Mouse (Mus musculus) naive thymus-derived CD4-positive, alpha-beta T cell, adult 2 months (primary cell): ENCODE results near the gene Cdk12.
"Not testable (repeated sequence)": the region's sequence is repeated elsewhere in the genome, so short reads cannot be mapped to it uniquely, and the experiment has no call there.

Source experiments
- DNase-seq: peaks from one replicate; pipeline ENCODE4 v3.0.0-alpha.2; 2011; ENCODE audit warnings: low read depth

Cdk12 gene

DNA sequence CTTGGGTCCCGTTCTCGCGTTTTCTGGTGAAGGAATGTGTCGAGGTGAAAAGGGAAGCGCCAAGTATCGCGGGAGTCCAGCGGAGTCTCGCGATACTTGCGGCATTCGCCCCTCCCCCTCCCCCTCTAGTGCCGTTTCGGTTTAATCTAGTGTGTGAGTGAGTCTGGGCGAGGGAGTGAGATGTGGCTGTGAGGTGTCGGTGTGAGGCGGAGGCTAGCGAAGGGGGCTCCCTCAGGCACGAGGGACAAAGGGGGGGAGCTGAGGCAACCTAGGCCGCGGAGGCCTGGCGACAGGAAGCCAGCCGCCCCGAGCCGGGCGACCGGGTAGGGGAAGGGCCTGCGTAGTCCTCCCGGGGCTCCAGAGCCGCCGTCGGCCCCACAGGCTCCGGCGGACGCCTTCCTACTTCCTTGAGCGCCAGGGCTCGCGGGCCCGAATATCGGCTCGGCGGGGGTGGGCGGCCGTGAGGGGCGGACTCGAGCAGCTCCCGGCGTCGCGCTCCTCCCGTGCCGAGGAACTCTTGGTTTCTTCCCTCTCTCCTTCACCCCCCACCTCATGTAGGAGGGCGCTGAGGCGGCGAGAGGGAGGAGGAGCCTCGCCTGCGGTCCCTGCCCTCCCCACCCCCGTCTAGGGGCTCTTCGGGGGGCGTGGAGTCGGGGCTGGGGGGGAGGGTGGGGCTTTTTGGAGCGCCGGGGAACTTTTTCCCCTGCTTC, at the start of gene Cdk12:
Gene Cdk12 (plus strand): TSS at position 419 of the 710 bp plus-strand sequence.
- DNase-seq, result peak; percentile 100

DNA sequence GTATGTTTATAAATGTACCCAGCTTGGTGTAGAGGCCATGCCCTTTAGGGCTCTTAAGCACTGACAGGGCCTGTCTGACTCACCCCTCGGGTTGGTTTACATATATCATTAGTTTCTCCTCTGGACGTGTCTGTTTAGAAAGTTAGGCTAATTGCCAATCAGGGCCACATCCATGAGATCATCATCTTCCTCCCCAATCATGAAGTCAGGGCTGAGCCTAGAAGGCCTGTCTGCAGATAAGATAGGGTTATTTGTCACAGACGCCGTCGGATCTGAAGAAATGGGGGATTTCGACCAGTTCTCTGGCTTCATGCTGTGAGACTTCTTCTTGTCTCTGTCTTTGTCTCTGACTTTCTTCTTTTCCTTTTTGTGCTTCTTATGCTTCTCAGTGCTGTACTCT, 47.8 kb upstream of the Cdk12 start:
- no peak for DNase-seq

DNA sequence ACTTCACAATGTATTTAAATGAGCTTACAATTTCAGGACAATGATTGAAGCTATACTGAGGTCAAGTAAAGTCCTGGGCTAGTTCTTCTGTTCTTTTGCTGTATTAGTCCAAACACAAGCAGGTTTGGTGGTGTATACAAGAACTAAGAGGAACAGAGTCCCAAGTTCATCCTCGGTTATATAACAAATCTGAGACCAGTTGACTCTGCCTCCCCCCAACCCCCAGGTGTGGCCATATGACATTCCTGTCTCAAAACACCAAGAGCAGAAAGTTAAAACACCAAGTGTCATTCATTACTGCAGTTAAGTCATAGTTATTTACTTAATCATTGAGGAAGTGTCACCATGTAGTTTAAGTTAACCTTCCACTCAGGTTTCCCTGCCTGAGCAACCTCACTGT, 34.5 kb upstream of the Cdk12 start:
- DNase-seq, result no peak

DNA sequence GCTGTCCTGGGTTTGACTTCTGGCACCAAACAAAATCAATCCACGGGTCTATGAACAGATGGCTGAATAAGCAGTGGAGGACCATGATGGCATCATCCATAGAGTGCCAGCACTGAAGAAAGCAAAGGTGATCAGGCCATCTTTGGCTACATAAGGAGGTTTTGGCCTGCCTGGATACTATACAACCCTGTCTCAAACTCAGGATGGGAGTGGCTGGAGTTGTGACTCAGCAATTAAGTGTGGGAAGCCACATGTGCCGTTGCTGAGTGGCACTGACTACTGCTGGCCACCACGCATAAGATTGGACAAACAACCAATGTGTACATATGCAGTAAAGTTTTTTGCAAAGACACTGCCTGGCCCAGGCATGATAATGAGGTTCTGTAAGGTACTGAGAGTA, 20.7 kb upstream of the Cdk12 start:
- not testable (repeated sequence) for DNase-seq

DNA sequence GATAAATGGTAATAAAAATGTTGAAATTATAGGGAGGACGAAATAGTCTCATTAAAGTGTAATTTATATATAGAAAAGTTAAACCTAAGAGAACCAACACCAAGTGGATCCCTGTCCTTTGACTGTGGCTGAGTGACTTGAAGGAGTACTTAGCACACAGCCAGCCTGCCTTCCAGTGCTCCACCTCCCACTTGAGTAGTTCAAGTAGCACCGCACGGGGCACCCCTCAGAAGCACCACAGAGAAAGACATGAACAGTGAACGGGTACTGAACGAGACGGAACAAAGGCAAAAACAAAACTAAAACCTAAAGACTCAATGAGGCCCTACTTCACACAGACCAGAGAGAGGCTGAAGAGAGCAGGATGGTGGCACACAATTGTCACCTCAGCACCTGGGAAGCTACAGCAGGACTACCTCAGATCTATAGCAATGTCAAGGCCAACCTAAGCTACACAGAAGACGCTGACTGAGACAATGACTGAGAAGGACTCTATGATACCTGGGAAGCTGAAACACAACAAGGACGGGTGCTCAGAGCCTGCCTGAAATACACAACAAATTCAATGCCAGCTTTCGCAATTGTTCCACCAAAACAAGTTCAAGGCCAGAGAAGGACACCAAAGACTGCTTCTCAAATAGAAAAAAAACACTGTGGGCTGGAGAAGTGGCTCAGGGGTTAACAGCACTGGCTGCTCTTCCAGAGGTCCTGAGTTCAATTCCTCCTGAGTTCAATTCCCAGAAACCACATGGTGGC, 15.0 kb upstream of the Cdk12 start:
- DNase-seq, result no peak

DNA sequence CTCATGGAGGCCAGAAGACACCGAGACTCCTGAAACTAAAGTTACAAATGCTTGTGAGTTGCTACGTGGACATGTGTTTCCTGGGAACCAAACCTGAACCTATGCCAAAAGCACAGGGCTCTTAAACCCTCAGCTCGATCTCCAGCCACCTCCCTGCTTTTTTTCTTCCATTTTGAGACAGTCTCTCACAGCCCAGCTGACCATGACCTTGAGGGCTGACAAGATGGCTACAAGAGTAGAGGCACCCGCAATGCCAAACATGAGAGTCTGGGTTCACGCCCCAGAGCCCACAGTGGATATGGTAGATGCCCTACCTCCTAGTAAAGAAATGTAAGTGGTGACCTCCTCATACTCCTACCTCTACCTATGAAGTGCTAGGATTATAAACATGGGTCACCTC, 12.0 kb upstream of the Cdk12 start:
- no peak for DNase-seq

DNA sequence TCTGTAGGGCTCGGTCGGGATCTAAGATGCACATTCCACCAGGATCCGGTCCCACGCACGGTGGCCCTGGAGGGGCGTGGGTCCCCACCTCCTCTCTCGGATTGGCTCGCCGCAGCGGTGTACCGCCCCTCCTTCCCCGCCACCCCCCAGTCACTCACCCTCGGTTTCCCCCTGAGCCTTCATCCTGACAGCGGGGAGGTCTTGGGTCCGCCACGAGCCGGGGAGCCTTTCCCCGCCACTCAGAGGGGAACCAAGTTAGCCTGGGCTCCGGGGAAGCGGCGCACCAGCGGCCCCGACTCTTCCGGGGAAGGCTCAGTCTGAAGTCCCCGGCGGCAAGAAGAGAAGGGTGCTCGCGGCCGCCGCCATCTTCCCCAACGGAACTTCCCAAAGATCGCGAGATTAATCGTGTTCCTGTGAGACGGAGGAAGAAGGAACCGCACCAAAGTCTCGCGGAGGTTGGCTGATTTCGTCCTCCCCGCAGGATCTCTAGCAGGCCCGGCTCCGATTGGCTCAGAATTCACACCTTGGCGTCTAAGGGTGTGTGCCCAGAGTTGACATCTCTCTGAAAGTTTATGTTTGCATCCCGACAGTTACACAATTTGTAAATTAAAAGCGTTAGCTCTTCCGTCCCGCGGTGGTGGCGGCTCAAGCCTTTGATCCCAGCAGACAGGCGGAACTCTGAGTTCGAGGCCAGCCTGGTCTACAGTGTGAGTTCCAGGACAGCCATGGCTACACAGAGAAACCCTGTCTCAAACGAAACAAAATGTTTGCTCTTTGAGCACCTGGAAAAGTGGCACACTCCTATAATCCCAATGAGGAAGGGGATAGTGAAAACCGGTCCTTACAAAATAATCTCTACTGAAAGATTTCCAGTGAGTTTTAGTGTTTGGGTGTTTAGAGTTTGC, 9.7 kb upstream of the Cdk12 start, which contains the start of gene Med1:
Gene Med1 (minus strand): TSS at position 393 of the 905 bp plus-strand sequence.
- peak; percentile 97 for DNase-seq

DNA sequence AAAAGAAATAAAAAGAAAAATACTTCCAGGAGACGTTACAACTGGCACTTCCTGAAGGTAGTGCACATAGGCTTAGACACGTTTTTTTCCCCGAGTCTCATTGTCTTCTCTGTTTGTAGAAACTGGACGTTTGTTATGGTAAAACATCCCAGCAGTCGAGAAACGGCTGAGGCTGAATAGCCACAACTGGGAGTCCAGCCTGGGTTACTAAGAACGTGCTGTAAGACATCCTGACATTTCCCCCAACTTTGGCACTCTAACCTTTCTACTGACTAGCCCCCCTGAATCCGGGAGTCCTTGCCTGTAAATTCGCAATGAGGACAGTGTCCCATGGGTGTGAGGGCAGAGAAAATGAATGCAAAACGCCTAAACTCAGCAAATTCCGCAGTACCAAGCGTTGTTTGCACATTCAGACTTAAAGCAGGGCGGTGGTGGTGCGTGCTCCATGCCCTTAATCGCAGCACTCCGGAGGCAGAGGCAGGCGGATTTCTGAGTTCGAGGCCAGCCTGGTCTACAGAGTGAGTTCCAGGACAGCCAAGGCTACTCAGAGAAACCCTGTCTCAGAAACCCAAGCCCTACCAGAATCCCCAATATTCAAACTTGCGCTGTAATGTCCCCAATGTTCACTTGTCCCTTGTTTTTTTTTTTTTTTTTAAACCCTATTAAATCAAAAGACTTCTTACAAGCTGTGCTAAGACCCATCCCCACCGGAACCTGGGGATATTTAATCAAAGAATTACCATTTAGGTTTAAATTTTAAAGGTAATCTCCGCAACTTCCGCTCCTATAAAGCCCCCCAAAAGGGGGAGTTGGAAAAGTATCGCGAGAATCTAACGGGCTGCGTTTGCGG, 843 bp upstream of the Cdk12 start:
- DNase-seq, result peak; percentile 71

DNA sequence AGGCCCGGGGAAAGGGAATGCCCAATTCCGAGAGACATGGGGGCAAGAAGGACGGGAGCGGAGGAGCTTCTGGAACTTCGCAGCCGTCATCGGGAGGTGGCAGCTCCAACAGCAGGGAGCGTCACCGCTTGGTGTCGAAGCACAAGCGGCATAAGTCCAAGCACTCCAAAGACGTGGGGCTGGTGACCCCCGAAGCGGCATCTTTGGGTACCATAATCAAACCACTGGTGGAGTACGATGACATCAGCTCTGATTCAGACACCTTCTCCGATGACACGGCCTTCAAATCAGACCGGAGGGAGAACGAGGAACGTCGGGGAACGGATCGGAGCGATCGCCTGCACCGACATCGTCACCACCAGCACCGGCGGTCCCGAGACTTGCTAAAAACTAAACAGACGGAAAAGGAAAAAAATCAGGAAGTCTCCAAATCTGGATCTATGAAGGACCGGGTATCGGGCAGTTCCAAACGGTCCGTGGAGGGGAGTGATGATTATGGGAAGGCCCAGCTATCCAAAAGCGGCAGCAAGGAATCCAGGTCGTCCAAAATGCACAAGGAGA, 572 bp downstream of the Cdk12 start:
- no peak for DNase-seq

DNA sequence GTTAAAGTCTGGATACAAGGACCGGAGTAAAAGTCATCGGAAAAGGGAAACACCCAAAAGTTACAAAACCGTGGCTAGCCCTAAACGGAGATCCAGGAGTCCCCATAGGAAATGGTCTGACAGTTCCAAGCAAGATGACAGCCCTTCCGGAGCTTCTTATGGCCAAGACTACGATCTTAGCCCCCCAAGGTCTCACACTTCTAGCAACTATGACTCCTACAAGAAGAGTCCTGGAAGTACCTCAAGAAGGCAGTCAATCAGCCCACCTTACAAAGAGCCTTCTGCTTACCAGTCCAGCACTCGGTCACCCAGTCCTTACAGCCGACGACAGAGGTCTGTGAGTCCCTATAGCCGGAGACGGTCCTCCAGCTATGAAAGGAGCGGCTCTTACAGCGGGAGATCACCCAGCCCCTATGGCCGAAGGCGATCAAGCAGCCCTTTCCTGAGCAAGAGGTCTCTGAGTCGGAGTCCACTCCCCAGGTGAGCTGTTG, 1.1 kb downstream of the Cdk12 start:
- DNase-seq, result peak; percentile 35

DNA sequence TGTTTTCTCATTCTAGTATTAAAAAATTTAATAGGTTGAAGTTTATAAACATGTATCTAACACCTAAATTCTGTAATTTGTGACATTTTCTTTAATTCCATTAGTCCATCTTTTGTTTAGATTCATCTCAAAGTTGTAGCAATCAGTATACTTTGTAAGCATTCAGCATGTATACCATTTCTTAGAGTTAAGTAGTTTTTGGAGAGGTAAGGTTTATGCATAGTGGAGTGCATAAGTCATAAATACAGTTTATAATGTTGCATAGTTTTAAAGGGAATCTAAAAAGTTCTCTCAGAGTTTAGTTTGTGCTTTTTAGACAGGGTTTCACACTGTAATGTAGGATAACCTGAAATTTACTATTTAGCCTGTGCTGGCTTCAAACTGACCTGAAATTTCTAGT, 2.6 kb downstream of the Cdk12 start:
- DNase-seq, result no peak

DNA sequence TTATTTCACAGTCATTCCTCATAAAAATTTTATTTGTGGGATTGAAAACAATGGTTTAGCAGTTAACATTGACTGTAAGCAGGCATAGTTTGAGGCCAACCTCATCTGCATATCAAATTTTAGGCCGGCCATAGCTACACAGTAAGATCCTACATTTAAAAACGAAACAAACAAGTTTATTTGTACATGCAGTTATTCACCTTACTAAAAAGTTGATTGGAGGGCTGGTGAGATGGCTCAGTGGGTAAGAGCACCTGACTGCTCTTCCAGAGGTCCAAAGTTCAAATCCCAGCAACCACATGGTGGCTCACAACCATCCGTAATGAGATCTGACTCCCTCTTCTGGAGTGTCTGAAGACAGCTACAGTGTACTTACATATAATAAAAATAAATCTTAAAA, 3.4 kb downstream of the Cdk12 start:
- not testable (repeated sequence) for DNase-seq

DNA sequence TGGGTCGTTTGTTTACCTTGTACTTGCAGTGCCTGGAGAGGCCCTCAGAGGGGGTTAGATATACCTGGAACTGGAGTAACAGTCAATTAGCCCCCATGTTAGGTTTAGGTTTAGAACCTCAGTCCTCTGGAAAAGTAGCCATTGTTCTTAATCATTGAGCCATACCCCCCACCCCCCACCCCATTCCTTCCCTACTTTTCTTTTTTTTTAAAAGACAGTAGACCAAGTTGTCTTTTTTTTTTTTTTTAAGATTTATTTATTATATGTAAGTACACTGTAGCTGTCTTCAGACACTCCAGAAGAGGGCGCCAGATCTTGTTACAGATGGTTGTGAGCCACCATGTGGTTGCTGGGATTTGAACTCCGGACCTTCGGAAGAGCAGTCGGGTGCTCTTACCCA, 6.8 kb downstream of the Cdk12 start:
- not testable (repeated sequence) for DNase-seq

DNA sequence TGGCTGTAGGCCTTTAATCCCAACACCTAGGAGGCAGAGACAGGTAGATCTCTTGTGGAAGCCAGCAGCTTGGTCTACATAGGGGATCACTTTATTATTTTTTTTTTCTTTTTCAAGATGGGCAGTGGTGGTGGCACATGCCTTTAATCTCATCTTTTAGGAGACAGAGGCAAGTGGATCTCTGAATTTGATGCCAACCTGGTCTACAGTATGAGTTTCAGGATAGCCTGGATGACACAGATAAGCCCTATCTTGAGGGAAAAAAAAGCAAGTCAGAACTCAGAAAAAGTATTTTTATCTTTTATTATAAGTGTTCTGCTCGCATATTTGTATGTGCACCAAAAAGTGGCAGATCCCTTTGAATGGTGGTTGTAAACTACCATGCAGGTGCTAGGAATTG, 10.5 kb downstream of the Cdk12 start:
- no peak for DNase-seq

DNA sequence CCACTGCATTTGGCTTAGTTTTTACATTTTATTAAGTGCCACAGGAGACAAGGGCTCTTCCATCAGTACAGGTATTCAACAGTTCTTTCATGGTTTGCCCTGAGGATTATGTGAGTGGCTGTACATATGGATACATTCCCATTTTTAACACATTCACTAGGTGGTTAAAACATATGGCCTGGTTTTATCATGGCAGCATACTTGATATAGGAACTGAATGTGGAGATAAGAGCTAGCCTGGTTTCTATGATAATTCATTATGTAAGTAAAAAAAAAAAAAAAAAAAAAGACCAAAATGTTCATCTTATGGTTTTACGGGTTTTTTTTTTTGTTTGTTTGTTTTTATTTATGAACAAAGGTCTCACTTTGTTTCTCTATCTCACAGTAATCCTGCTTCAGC, 23.5 kb downstream of the Cdk12 start:
- no peak for DNase-seq

DNA sequence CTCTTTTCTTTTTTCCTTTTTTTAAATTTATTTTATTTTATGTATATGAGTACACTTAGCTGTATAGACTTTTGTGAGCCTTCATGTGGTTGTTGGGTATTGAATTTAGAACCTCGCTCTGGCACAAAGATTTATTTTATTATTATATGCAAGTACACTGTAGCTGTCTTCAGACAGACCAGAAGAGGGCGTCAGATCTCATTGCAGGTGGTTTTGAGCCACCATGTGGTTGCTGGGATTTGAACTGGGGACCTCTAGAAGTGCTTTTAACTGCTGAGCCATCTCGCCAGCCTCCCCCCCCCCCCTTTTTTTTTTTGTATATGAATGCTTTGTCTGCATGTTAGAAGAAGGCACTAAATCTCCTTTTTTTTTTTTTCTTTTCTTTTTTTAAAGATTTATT, 35.6 kb downstream of the Cdk12 start:
- no peak for DNase-seq

DNA sequence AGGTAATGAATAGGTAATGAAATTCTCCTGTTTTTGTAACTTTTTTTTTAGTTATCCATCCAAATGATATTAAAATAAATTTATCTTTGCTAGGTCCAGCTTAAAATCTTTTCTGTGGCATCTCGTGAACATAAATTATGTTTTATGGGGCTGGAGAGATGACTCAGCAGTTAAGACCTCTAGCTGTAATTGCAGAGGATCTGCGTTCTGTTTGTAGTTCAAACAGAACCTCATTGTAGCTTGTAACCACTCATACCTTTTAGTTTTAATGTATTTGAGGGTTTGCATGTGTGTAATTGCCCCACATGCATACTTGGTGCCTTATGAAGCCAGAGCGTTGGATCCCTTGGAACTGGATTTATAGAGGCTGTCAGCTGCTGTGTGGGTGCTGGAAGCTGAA, 36.1 kb downstream of the Cdk12 start:
- no peak for DNase-seq

DNA sequence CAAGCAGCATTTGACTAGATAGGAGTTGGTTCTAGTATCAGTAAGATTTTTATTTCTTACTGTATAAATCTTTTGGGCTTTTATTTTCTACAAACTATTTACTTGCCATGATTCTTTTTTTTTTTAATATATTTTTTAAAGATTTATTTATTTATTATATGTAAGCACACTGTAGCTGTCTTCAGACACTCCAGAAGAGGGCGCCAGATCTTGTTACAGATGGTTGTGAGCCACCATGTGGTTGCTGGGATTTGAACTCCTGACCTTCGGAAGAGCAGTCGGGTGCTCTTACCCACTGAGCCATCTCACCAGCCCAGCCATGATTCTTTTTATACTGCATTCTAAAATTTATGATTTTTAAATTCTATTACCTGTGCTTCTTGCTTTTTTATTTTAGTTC, 40.1 kb downstream of the Cdk12 start:
- DNase-seq, result not testable (repeated sequence)

DNA sequence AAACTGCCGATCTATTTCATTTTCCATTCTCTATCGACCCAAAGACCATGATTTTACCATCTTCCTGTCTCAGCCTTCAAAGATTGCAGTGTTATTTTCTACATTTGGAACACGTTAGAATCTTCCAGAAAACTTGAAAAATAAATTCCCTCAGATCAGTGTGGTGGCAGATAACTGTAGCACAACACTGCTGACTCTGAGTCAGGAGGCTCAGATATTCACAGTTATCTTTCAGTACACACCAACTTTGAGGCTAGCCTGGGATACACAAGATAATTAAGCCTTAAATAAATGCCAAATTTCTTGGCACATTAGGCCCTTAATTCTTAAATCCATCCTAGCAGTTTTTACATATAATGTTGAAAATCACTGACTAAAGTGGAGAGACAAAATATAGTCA, 41.6 kb downstream of the Cdk12 start:
- DNase-seq, result no peak

DNA sequence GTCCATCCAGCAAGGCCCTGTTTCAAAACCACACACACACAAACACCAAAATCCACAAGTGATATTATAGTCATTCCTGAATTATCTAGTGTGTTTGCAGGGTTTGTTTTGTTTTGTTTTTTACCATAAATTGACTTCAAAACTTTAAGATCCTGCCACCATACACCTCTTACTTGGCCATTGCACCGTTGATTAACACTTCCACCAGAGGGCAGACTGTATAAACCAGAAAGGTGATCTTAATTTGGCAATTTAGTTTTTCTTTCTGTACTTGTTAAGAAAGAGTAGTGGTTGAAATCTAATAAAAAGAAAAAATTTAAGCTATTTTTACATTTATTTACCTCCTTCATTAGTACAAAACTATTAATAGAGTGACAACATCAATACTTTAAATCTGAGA, 44.5 kb downstream of the Cdk12 start:
- DNase-seq, result peak; percentile 16

DNA sequence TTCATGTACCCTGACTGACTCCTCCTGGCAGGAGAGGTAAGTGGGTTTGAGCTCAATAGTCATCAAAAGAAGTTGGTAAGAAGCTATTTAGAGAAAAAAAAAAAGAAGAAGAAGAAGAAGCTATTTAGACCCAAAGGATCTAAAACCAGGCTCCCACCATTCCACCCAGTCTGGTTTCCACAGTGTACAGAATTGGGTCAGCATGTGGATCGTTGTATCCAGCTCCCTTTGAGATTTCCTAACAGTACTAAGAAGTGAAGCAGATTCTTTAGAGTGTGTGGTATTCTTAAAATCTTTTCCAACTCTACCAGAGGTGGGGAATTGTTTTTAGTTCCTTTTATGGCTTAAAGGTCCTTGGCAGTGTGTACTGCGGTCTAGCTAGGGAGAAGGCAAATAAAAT, 50.9 kb downstream of the Cdk12 start:
- DNase-seq, result no peak
